Comparison of ENCODE assay signal across 9 mouse cellular contexts in genomic region chr8:11419232-11419631, GRCm38 (mm10). TPM values are rescaled to one million over a fixed set of nuclear protein-coding genes. Genes with fewer than 3 reads are reported as not detected.
DNase-seq lines count a peak whose midpoint lies in the region; ATAC-seq lines count a peak whose summit lies in the region.
"Had no signal": no experiment of that assay in that cellular context is flagged by ENCODE, and none has a peak within 500 bp of the region (broad histone marks: within the 10 kb centered on the region; RNA-seq: fewer than 3 reads in every experiment).

No protein-coding gene starts in this region.

- 0 out of 2 replicates have a peak, but pooled peaks have one; percentile 16 for ATAC-seq in midbrain, embryonic 12.5 days (ENCODE audit: low FRiP score, low read depth)
- no peak for ATAC-seq in midbrain, embryonic 11.5 days (ENCODE audit: low FRiP score)
- peak; percentile 42; the same call in 1 of the 2 replicates for ATAC-seq in neural tube, embryonic 15.5 days (ENCODE audit: low FRiP score)
- ATAC-seq in liver, embryonic 11.5 days (replicated peaks; ENCODE audit: low FRiP score) = no peak

- intact Hi-C loops in gastrocnemius, postnatal 14 days (cut with DNase I; ENCODE audit: low total_unique reads) = no loop called here

- no peaks in the 10 kb centered on the region for H3K9me3 ChIP-seq in midbrain, embryonic 12.5 days
- H3K9me3 ChIP-seq in midbrain, embryonic 11.5 days (ENCODE audit: control insufficient read depth, low read length) = no peaks in the 10 kb centered on the region
- no peaks in the 10 kb centered on the region for H3K9me3 ChIP-seq in neural tube, embryonic 15.5 days (replicated peaks)
- H3K9me3 ChIP-seq in liver, embryonic 11.5 days (ENCODE audit: control insufficient read depth, low read length) = no peaks in the 10 kb centered on the region

- H3K27me3 ChIP-seq in midbrain, embryonic 12.5 days = 0 out of 2 replicates have a peak, but pooled peaks cover 3% of the 10 kb centered on the region
- H3K27me3 ChIP-seq in midbrain, embryonic 11.5 days (ENCODE audit: control insufficient read depth, insufficient read depth, low read length) = no peaks in the 10 kb centered on the region
- H3K27me3 ChIP-seq in neural tube, embryonic 15.5 days (replicated peaks) = no peaks in the 10 kb centered on the region
- H3K27me3 ChIP-seq in liver, embryonic 11.5 days (replicated peaks; ENCODE audit: control insufficient read depth, insufficient read depth, low read length) = no peaks in the 10 kb centered on the region

- no peak for DNase-seq in midbrain, embryonic 11.5 days (ENCODE audit: low spot score, missing footprints)
- DNase-seq in cerebellum, adult 18-20 months = peak; percentile 74 to 78
- DNase-seq in gastrocnemius, postnatal 14 days = peak; percentile 76
- peak; percentile 84 to 94 for DNase-seq in layer of hippocampus, postnatal 14 days (ENCODE audit: low spot score in 2 of 2)
- DNase-seq in thymus, postnatal 10 days (ENCODE audit: low spot score in 2 of 2) = no peak
- DNase-seq in liver, embryonic 11.5 days (ENCODE audit: low spot score) = no peak

- H3K9ac ChIP-seq in midbrain, embryonic 12.5 days (replicated peaks) = no peak overlapping the region
- no peak overlapping the region for H3K9ac ChIP-seq in midbrain, embryonic 11.5 days (ENCODE audit: low read length)
- H3K9ac ChIP-seq in neural tube, embryonic 15.5 days (replicated peaks) = no peak overlapping the region
- H3K9ac ChIP-seq in liver, embryonic 11.5 days (ENCODE audit: low read depth, low read length) = no peak overlapping the region
- H3K9ac ChIP-seq: liver, embryonic 14.5 days had no signal

- H3K27ac ChIP-seq in midbrain, embryonic 12.5 days (replicated peaks) = no peak overlapping the region
- no peak overlapping the region for H3K27ac ChIP-seq in midbrain, embryonic 11.5 days (ENCODE audit: low read depth, low read length)
- H3K27ac ChIP-seq in neural tube, embryonic 15.5 days (replicated peaks) = peak overlapping the region; percentile 51
- no peak overlapping the region for H3K27ac ChIP-seq in liver, embryonic 11.5 days (ENCODE audit: low read depth, low read length)
- H3K27ac ChIP-seq: liver, embryonic 14.5 days had no signal

- H3K4me2 ChIP-seq in midbrain, embryonic 12.5 days (replicated peaks) = no peak overlapping the region
- H3K4me2 ChIP-seq in midbrain, embryonic 11.5 days = no peak overlapping the region
- no peak overlapping the region for H3K4me2 ChIP-seq in neural tube, embryonic 15.5 days
- H3K4me2 ChIP-seq in liver, embryonic 11.5 days = no peak overlapping the region

- H3K4me1 ChIP-seq in midbrain, embryonic 12.5 days = peaks cover 5% of the 10 kb centered on the region
- peaks cover 4% of the 10 kb centered on the region for H3K4me1 ChIP-seq in midbrain, embryonic 11.5 days (ENCODE audit: control insufficient read depth, insufficient read depth, low read length)
- H3K4me1 ChIP-seq in neural tube, embryonic 15.5 days = peaks cover 17% of the 10 kb centered on the region
- H3K4me1 ChIP-seq in liver, embryonic 11.5 days (replicated peaks; ENCODE audit: control insufficient read depth, insufficient read depth, low read length) = no peaks in the 10 kb centered on the region

- no peaks in the 10 kb centered on the region for H3K36me3 ChIP-seq in midbrain, embryonic 12.5 days
- H3K36me3 ChIP-seq in midbrain, embryonic 11.5 days (ENCODE audit: control insufficient read depth, insufficient read depth, low read length) = no peaks in the 10 kb centered on the region
- H3K36me3 ChIP-seq in neural tube, embryonic 15.5 days = no peaks in the 10 kb centered on the region
- no peaks in the 10 kb centered on the region for H3K36me3 ChIP-seq in liver, embryonic 11.5 days (ENCODE audit: control insufficient read depth, insufficient read depth, low read length)

- 40% methylated on average over 6 of the region's 6 CpGs for WGBS in midbrain, embryonic 12.5 days
- 48% methylated on average over 6 of the region's 6 CpGs for WGBS in midbrain, embryonic 11.5 days
- WGBS in neural tube, embryonic 15.5 days = 34% methylated on average over 6 of the region's 6 CpGs
- WGBS in liver, embryonic 11.5 days = 40% methylated on average over 6 of the region's 6 CpGs

- no peak overlapping the region for H3K4me3 ChIP-seq in midbrain, embryonic 12.5 days
- no peak overlapping the region for H3K4me3 ChIP-seq in midbrain, embryonic 11.5 days (ENCODE audit: low read depth, low read length)
- no peak overlapping the region for H3K4me3 ChIP-seq in neural tube, embryonic 15.5 days (replicated peaks)
- H3K4me3 ChIP-seq in liver, embryonic 11.5 days (ENCODE audit: low read depth, low read length) = no peak overlapping the region

RNA-seq across cellular contexts. Expression of gene Rab20, which starts 59.3 kb away (rescaled TPM):
- polyA plus RNA-seq in midbrain, embryonic 12.5 days (2016; fragmentation: Nextera tagmentation; extraction: Ambion mirVana) = 0.22 and 0.50 TPM in 2 replicates
- polyA plus RNA-seq in midbrain, embryonic 11.5 days (2014; fragmentation: Nextera tagmentation; extraction: Ambion mirVana) = 0.63 and 0.65 TPM in 2 replicates
- total RNA-seq in gastrocnemius, postnatal 14 days (2021) = under 1 TPM; 0.53 to 0.69 TPM
- under 1 TPM; 0.74 to 0.94 TPM for total RNA-seq in layer of hippocampus, postnatal 14 days (2021)
- 1.00 and 3.0 TPM in 2 replicates for polyA plus RNA-seq in neural tube, embryonic 15.5 days (2015; fragmentation: Nextera tagmentation; extraction: Ambion mirVana)
- polyA plus RNA-seq in liver, embryonic 11.5 days (2014; fragmentation: Nextera tagmentation; extraction: Ambion mirVana) = 3.2 and 4.5 TPM in 2 replicates

Comparison
In these comparisons a context has a peak if more than half of its experiments do, and no peak if none do; other contexts are left out.
1. ATAC-seq: peak in midbrain, embryonic 12.5 days (single experiment) and neural tube, embryonic 15.5 days (single experiment); none in midbrain, embryonic 11.5 days (single experiment) and liver, embryonic 11.5 days (single experiment).
2. DNase-seq: peak in cerebellum, adult 18-20 months (2 of 2), gastrocnemius, postnatal 14 days (single experiment) and layer of hippocampus, postnatal 14 days (2 of 2); none in midbrain, embryonic 11.5 days (single experiment), thymus, postnatal 10 days (0 of 2) and liver, embryonic 11.5 days (single experiment).